Mouse (Mus musculus): ENCODE measurements around the gene Nhp2.

- TF ChIP-seq CTCF (IDR thresholded peaks at IDR 0.05; ENCODE audit: borderline replicate concordance, insufficient read depth, low read length) (no peak), POLR2A (IDR thresholded peaks at IDR 0.05; ENCODE audit: low read depth, low read length) (no peak)
Observed at GRCm38 (mm10) chr11:51671376-51671775, 51.8 kb downstream of the Nhp2 start.

Data from embryonic fibroblast, embryonic 13.5 days (primary cell).